Mouse (Mus musculus): ENCODE measurements at regions not wholly inside any gene's neighbourhood (a gene's known extent, or its start where the extent isn't known, plus 50 kb on each side); places are given as distances from the start of the nearest gene placed in this dataset.

- WGBS = 94% methylated on average over 3 of the region's 3 CpGs
- H3K9ac ChIP-seq (ENCODE audit: low read length) = no peak overlapping the region
- no peaks in the 10 kb centered on the region for H3K9me3 ChIP-seq (ENCODE audit: control insufficient read depth, low read length)
- no peak overlapping the region for H3K4me2 ChIP-seq (ENCODE audit: low read depth, severe bottlenecking)
- no peak overlapping the region for H3K4me3 ChIP-seq (ENCODE audit: low read depth, low read length)
- H3K36me3 ChIP-seq (ENCODE audit: control insufficient read depth, insufficient read depth, low read length) = no peaks in the 10 kb centered on the region
- H3K27ac ChIP-seq (replicated peaks; ENCODE audit: low read depth, low read length) = no peak overlapping the region
- no peaks in the 10 kb centered on the region for H3K4me1 ChIP-seq (ENCODE audit: control insufficient read depth, insufficient read depth, low read length)
- ATAC-seq (ENCODE audit: insufficient number of reproducible peaks, low FRiP score, low TSS enrichment, low read depth) (no peak), DNase-seq (ENCODE audit: low spot score) (no peak)
- no peaks in the 10 kb centered on the region for H3K27me3 ChIP-seq (ENCODE audit: control insufficient read depth, insufficient read depth, low read length)
Measured at GRCm38 (mm10) chr3:80255304-80255703, 371.0 kb downstream of the Fam198b start.

- Histone ChIP-seq H3K4me3 (ENCODE audit: low read depth, low read length) (no peak overlapping the region), H3K9me3 (ENCODE audit: control insufficient read depth, low read length) (no peaks in the 10 kb centered on the region), H3K4me2 (ENCODE audit: low read depth, severe bottlenecking) (no peak overlapping the region), H3K27ac (replicated peaks; ENCODE audit: low read depth, low read length) (no peak overlapping the region), H3K27me3 (ENCODE audit: control insufficient read depth, insufficient read depth, low read length) (no peaks in the 10 kb centered on the region), H3K4me1 (ENCODE audit: control insufficient read depth, insufficient read depth, low read length) (no peaks in the 10 kb centered on the region), H3K36me3 (ENCODE audit: control insufficient read depth, insufficient read depth, low read length) (no peaks in the 10 kb centered on the region), H3K9ac (ENCODE audit: low read length) (no peak overlapping the region)
- ATAC-seq (ENCODE audit: insufficient number of reproducible peaks, low FRiP score, low TSS enrichment, low read depth) (no peak), DNase-seq (ENCODE audit: low spot score) (no peak)
- 90% methylated on average over 3 of the region's 3 CpGs for WGBS
Measured at GRCm38 (mm10) chr3:80256383-80256782, 372.1 kb downstream of the Fam198b start.

- H3K4me2 ChIP-seq (ENCODE audit: low read depth, severe bottlenecking) = no peak overlapping the region
- WGBS = 80% methylated on average over 2 of the region's 2 CpGs
Measured at GRCm38 (mm10) chr3:80263095-80263494, 378.8 kb downstream of the Fam198b start.

GRCm38 (mm10) chr3:80284656-80285055 is 400.3 kb downstream of the Fam198b start:
- Histone ChIP-seq H3K36me3 (ENCODE audit: control insufficient read depth, insufficient read depth, low read length) (no peaks in the 10 kb centered on the region), H3K27me3 (ENCODE audit: control insufficient read depth, insufficient read depth, low read length) (no peaks in the 10 kb centered on the region), H3K27ac (replicated peaks; ENCODE audit: low read depth, low read length) (no peak overlapping the region), H3K4me1 (ENCODE audit: control insufficient read depth, insufficient read depth, low read length) (no peaks in the 10 kb centered on the region), H3K9ac (ENCODE audit: low read length) (no peak overlapping the region), H3K9me3 (ENCODE audit: control insufficient read depth, low read length) (no peaks in the 10 kb centered on the region), H3K4me2 (ENCODE audit: low read depth, severe bottlenecking) (no peak overlapping the region), H3K4me3 (ENCODE audit: low read depth, low read length) (no peak overlapping the region)
- no peak for DNase-seq (ENCODE audit: low spot score)
- ATAC-seq (ENCODE audit: insufficient number of reproducible peaks, low FRiP score, low TSS enrichment, low read depth) = no peak
- WGBS = 87% methylated on average over 1 of the region's 1 CpGs

More at GRCm38 (mm10) chr3:80263095-80263494, 378.8 kb downstream of the Fam198b start:
- Histone ChIP-seq H3K4me3 (ENCODE audit: low read depth, low read length) (no peak overlapping the region), H3K9me3 (ENCODE audit: control insufficient read depth, low read length) (no peaks in the 10 kb centered on the region), H3K9ac (ENCODE audit: low read length) (no peak overlapping the region), H3K36me3 (ENCODE audit: control insufficient read depth, insufficient read depth, low read length) (no peaks in the 10 kb centered on the region), H3K27me3 (ENCODE audit: control insufficient read depth, insufficient read depth, low read length) (no peaks in the 10 kb centered on the region), H3K4me1 (ENCODE audit: control insufficient read depth, insufficient read depth, low read length) (no peaks in the 10 kb centered on the region), H3K27ac (replicated peaks; ENCODE audit: low read depth, low read length) (no peak overlapping the region)
- ATAC-seq (ENCODE audit: insufficient number of reproducible peaks, low FRiP score, low TSS enrichment, low read depth) (no peak), DNase-seq (ENCODE audit: low spot score) (no peak)

- DNase-seq (ENCODE audit: low spot score) = no peak
- H3K27ac ChIP-seq (replicated peaks; ENCODE audit: low read depth, low read length) = no peak overlapping the region
- H3K4me1 ChIP-seq (ENCODE audit: control insufficient read depth, insufficient read depth, low read length) = no peaks in the 10 kb centered on the region
- no peaks in the 10 kb centered on the region for H3K36me3 ChIP-seq (ENCODE audit: control insufficient read depth, insufficient read depth, low read length)
- 86% methylated on average over 3 of the region's 3 CpGs for WGBS
- H3K27me3 ChIP-seq (ENCODE audit: control insufficient read depth, insufficient read depth, low read length) = no peaks in the 10 kb centered on the region
- H3K4me2 ChIP-seq (ENCODE audit: low read depth, severe bottlenecking) = no peak overlapping the region
- H3K9me3 ChIP-seq (ENCODE audit: control insufficient read depth, low read length) = no peaks in the 10 kb centered on the region
- H3K4me3 ChIP-seq (ENCODE audit: low read depth, low read length) = no peak overlapping the region
- ATAC-seq (ENCODE audit: insufficient number of reproducible peaks, low FRiP score, low TSS enrichment, low read depth) = no peak
- no peak overlapping the region for H3K9ac ChIP-seq (ENCODE audit: low read length)
Measured at GRCm38 (mm10) chr3:80285246-80285645, 400.9 kb downstream of the Fam198b start.

GRCm38 (mm10) chr3:80293485-80293884 is 409.2 kb downstream of the Fam198b start:
- H3K9ac ChIP-seq (ENCODE audit: low read length) = no peak overlapping the region
- H3K4me2 ChIP-seq (ENCODE audit: low read depth, severe bottlenecking) = no peak overlapping the region
- ATAC-seq (ENCODE audit: insufficient number of reproducible peaks, low FRiP score, low TSS enrichment, low read depth) = no peak
- DNase-seq (ENCODE audit: low spot score) = no peak
- no peaks in the 10 kb centered on the region for H3K36me3 ChIP-seq (ENCODE audit: control insufficient read depth, insufficient read depth, low read length)
- no peaks in the 10 kb centered on the region for H3K27me3 ChIP-seq (ENCODE audit: control insufficient read depth, insufficient read depth, low read length)
- WGBS = 92% methylated on average over 4 of the region's 4 CpGs
- H3K4me3 ChIP-seq (ENCODE audit: low read depth, low read length) = no peak overlapping the region
- H3K9me3 ChIP-seq (ENCODE audit: control insufficient read depth, low read length) = no peaks in the 10 kb centered on the region
- H3K4me1 ChIP-seq (ENCODE audit: control insufficient read depth, insufficient read depth, low read length) = no peaks in the 10 kb centered on the region
- no peak overlapping the region for H3K27ac ChIP-seq (replicated peaks; ENCODE audit: low read depth, low read length)

- Histone ChIP-seq H3K27ac (replicated peaks; ENCODE audit: low read depth, low read length) (no peak overlapping the region), H3K4me3 (ENCODE audit: low read depth, low read length) (no peak overlapping the region), H3K9me3 (ENCODE audit: control insufficient read depth, low read length) (no peaks in the 10 kb centered on the region), H3K9ac (ENCODE audit: low read length) (no peak overlapping the region), H3K4me2 (ENCODE audit: low read depth, severe bottlenecking) (no peak overlapping the region), H3K36me3 (ENCODE audit: control insufficient read depth, insufficient read depth, low read length) (no peaks in the 10 kb centered on the region), H3K4me1 (ENCODE audit: control insufficient read depth, insufficient read depth, low read length) (no peaks in the 10 kb centered on the region), H3K27me3 (ENCODE audit: control insufficient read depth, insufficient read depth, low read length) (no peaks in the 10 kb centered on the region)
- ATAC-seq (ENCODE audit: insufficient number of reproducible peaks, low FRiP score, low TSS enrichment, low read depth) (no peak), DNase-seq (ENCODE audit: low spot score) (no peak)
- WGBS = 78% methylated on average over 4 of the region's 4 CpGs
Measured at GRCm38 (mm10) chr3:80307632-80308031, 423.3 kb downstream of the Fam198b start.

- WGBS = 77% methylated on average over 4 of the region's 4 CpGs
- DNase-seq (ENCODE audit: low spot score) = no peak
- Histone ChIP-seq H3K27ac (replicated peaks; ENCODE audit: low read depth, low read length) (no peak overlapping the region), H3K9ac (ENCODE audit: low read length) (no peak overlapping the region), H3K36me3 (ENCODE audit: control insufficient read depth, insufficient read depth, low read length) (no peaks in the 10 kb centered on the region), H3K9me3 (ENCODE audit: control insufficient read depth, low read length) (no peaks in the 10 kb centered on the region), H3K4me2 (ENCODE audit: low read depth, severe bottlenecking) (no peak overlapping the region), H3K27me3 (ENCODE audit: control insufficient read depth, insufficient read depth, low read length) (no peaks in the 10 kb centered on the region), H3K4me3 (ENCODE audit: low read depth, low read length) (no peak overlapping the region), H3K4me1 (ENCODE audit: control insufficient read depth, insufficient read depth, low read length) (no peaks in the 10 kb centered on the region)
- ATAC-seq (ENCODE audit: insufficient number of reproducible peaks, low FRiP score, low TSS enrichment, low read depth) = no peak
Measured at GRCm38 (mm10) chr3:80309931-80310330, 425.6 kb downstream of the Fam198b start.

GRCm38 (mm10) chr3:80311689-80312088 is 427.4 kb downstream of the Fam198b start:
- no peak overlapping the region for H3K9ac ChIP-seq (ENCODE audit: low read length)
- WGBS = 89% methylated on average over 2 of the region's 2 CpGs
- ATAC-seq (ENCODE audit: insufficient number of reproducible peaks, low FRiP score, low TSS enrichment, low read depth) = no peak
- H3K9me3 ChIP-seq (ENCODE audit: control insufficient read depth, low read length) = no peaks in the 10 kb centered on the region
- no peak overlapping the region for H3K4me2 ChIP-seq (ENCODE audit: low read depth, severe bottlenecking)
- H3K4me3 ChIP-seq (ENCODE audit: low read depth, low read length) = no peak overlapping the region
- H3K27ac ChIP-seq (replicated peaks; ENCODE audit: low read depth, low read length) = no peak overlapping the region
- no peaks in the 10 kb centered on the region for H3K4me1 ChIP-seq (ENCODE audit: control insufficient read depth, insufficient read depth, low read length)
- H3K36me3 ChIP-seq (ENCODE audit: control insufficient read depth, insufficient read depth, low read length) = no peaks in the 10 kb centered on the region
- DNase-seq (ENCODE audit: low spot score) = no peak
- H3K27me3 ChIP-seq (ENCODE audit: control insufficient read depth, insufficient read depth, low read length) = no peaks in the 10 kb centered on the region

Data from limb, embryonic 11.5 days (tissue).